Mouse (Mus musculus) limb, embryonic 14.5 days (tissue): ENCODE data around the gene Mvb12a. TPM values are rescaled to one million over a fixed set of nuclear protein-coding genes. Genes with fewer than 3 reads are reported as not detected.

Experiments
- ATAC-seq: fragments of 200-750 bp; cut with Nextera tagmentation; 2 replicates; pipeline ENCODE4 v1.8.0; 2017; ENCODE audit warnings: low read depth, moderate number of reproducible peaks, moderate TSS enrichment; ENCODE audit not compliant: low FRiP score
- DNase-seq: peaks from one replicate; pipeline ENCODE4 v3.0.0-alpha.2; 2015; ENCODE audit warnings: low spot score
- H3K27ac ChIP-seq: fragments of 300-500 bp; sonication (generic); replicated peaks from 2 replicates; pipeline ENCODE4 v1.5.1; 2014; ENCODE audit warnings: low read depth, mild to moderate bottlenecking, low read length, moderate library complexity, mixed read lengths
- H3K27me3 ChIP-seq: fragments of 300-500 bp; sonication (generic); 2 replicates; pipeline ENCODE4 v1.6.1; 2014; ENCODE audit warnings: low read length, mixed read lengths; ENCODE audit not compliant: control insufficient read depth, insufficient read depth
- H3K36me3 ChIP-seq: fragments of 300-500 bp; sonication (generic); 2 replicates; pipeline ENCODE4 v1.6.1; 2014; ENCODE audit warnings: mild to moderate bottlenecking, low read length, moderate library complexity, mixed read lengths; ENCODE audit not compliant: control insufficient read depth, insufficient read depth
- H3K4me1 ChIP-seq: fragments of 300-500 bp; sonication (generic); 2 replicates; pipeline ENCODE4 v1.6.1; 2014; ENCODE audit warnings: antibody characterized with exemption, low read length, mixed read lengths; ENCODE audit not compliant: control insufficient read depth, insufficient read depth
- H3K4me2 ChIP-seq: fragments of 300-500 bp; sonication (generic); replicated peaks from 2 replicates; pipeline ENCODE4 v1.6.1; 2014; ENCODE audit warnings: low read depth, mild to moderate bottlenecking, low read length, moderate library complexity; ENCODE audit not compliant: severe bottlenecking
- H3K4me3 ChIP-seq: fragments of 300-500 bp; sonication (generic); replicated peaks from 2 replicates; pipeline ENCODE4 v1.5.1; 2014; ENCODE audit warnings: low read length
- H3K9ac ChIP-seq: fragments of 300-500 bp; sonication (generic); 2 replicates; pipeline ENCODE4 v1.6.1; 2014; ENCODE audit warnings: mild to moderate bottlenecking, low read depth, low read length, moderate library complexity; ENCODE audit not compliant: severe bottlenecking
- H3K9me3 ChIP-seq: fragments of 300-500 bp; sonication (generic); 2 replicates; pipeline ENCODE4 v1.6.1; 2016; ENCODE audit warnings: low read length; ENCODE audit not compliant: control insufficient read depth
- POLR2A ChIP-seq: fragments of 200-500 bp; IDR thresholded peaks from 2 replicates; pipeline ENCODE4 v1.8.0; 2012; ENCODE audit warnings: inconsistent platforms, mild to moderate bottlenecking, moderate library complexity, borderline replicate concordance; ENCODE audit not compliant: insufficient read depth, insufficient read length; ENCODE audit errors: extremely low read depth
- WGBS: fragments of 180-500 bp; shearing (Covaris S2); extraction: QIAGEN DNeasy Blood & Tissue Kit; methylation state at CpG from one replicate; pipeline ENCODE4 v1.1.7; 2014; 5-methylcytosine and 5-hydroxymethylcytosine counted together
- polyA plus RNA-seq, 2 experiments: library from polyadenylated mRNA; depleted of rRNA in 1 of 2; stranded (reverse) in 1 of 2; unstranded in 1 of 2; fragments of >200 nt; fragmentation: Nextera tagmentation in 1 of 2; extraction: Ambion mirVana in 1 of 2; gene quantifications; 2 replicates each; pipeline versions ENCODE4 v1.2.1 to v1.2.3; 2012 to 2014

Mvb12a gene
- polyA plus RNA-seq, 2 experiments, result 104 to 107 TPM

GRCm38 (mm10) chr8:71560071-71560470, 17.3 kb downstream of the Mvb12a start:
- Histone ChIP-seq H3K4me3 (no peak overlapping the region), H3K27me3 (peaks cover 79% of the 10 kb centered on the region), H3K36me3 (no peaks in the 10 kb centered on the region), H3K9ac (no peak overlapping the region), H3K27ac (no peak overlapping the region), H3K4me2 (no peak overlapping the region), H3K4me1 (peaks cover 6% of the 10 kb centered on the region), H3K9me3 (peaks cover 4% of the 10 kb centered on the region)
- no peak for DNase-seq
- no peak for ATAC-seq
- 67% methylated on average over 3 of the region's 3 CpGs for WGBS
- no peak for TF ChIP-seq POLR2A

GRCm38 (mm10) chr8:71560765-71561164, 18.0 kb downstream of the Mvb12a start:
- 88% methylated on average over 5 of the region's 5 CpGs for WGBS
- no peak overlapping the region for H3K4me3 ChIP-seq
- H3K27ac ChIP-seq, result no peak overlapping the region
- H3K4me1 ChIP-seq, result peaks cover 6% of the 10 kb centered on the region
- H3K9ac ChIP-seq, result no peak overlapping the region
- peaks cover 4% of the 10 kb centered on the region for H3K9me3 ChIP-seq
- no peaks in the 10 kb centered on the region for H3K36me3 ChIP-seq
- ATAC-seq (no peak), DNase-seq (no peak)
- peaks cover 78% of the 10 kb centered on the region for H3K27me3 ChIP-seq
- TF ChIP-seq POLR2A, result no peak
- H3K4me2 ChIP-seq, result no peak overlapping the region

GRCm38 (mm10) chr8:71561401-71561800, 18.7 kb downstream of the Mvb12a start:
- H3K9ac ChIP-seq, result no peak overlapping the region
- no peak overlapping the region for H3K4me3 ChIP-seq
- DNase-seq, result peak; percentile 64
- H3K4me2 ChIP-seq, result no peak overlapping the region
- H3K27me3 ChIP-seq, result peaks cover 73% of the 10 kb centered on the region
- 4% methylated on average over 15 of the region's 15 CpGs for WGBS
- no peak for TF ChIP-seq POLR2A
- no peaks in the 10 kb centered on the region for H3K36me3 ChIP-seq
- peaks cover 6% of the 10 kb centered on the region for H3K4me1 ChIP-seq
- peaks cover 4% of the 10 kb centered on the region for H3K9me3 ChIP-seq
- ATAC-seq, result no peak; the same call in 1 of the 2 replicates
- no peak overlapping the region for H3K27ac ChIP-seq

- Histone ChIP-seq H3K9ac (no peak overlapping the region), H3K36me3 (no peaks in the 10 kb centered on the region), H3K4me2 (peak overlapping the region; percentile 45), H3K4me3 (peak overlapping the region; percentile 23), H3K4me1 (peaks cover 6% of the 10 kb centered on the region), H3K27me3 (peaks cover 63% of the 10 kb centered on the region), H3K9me3 (peaks cover 4% of the 10 kb centered on the region), H3K27ac (no peak overlapping the region)
- ATAC-seq (no peak), DNase-seq (peak; percentile 30)
- WGBS, result under 1% methylated on average over 31 of the region's 33 CpGs
- TF ChIP-seq POLR2A, result no peak
These were observed 20.0 kb downstream of the Mvb12a start for GRCm38 (mm10) chr8:71562751-71563150.

- 84% methylated on average over 4 of the region's 4 CpGs for WGBS
- peaks cover 58% of the 10 kb centered on the region for H3K27me3 ChIP-seq
- no peak for ATAC-seq
These were observed 21.3 kb downstream of the Mvb12a start for GRCm38 (mm10) chr8:71563992-71564391.

GRCm38 (mm10) chr8:71566501-71566900, 23.8 kb downstream of the Mvb12a start, which contains the start of gene Nxnl1:
Gene Nxnl1 (minus strand): TSS chr8:71566601.
- ATAC-seq (no peak), DNase-seq (no peak)
- H3K4me1 ChIP-seq, result peaks cover 23% of the 10 kb centered on the region
- WGBS, result 70% methylated on average over 3 of the region's 3 CpGs
- no peak within 1 kb of the TSS for H3K9ac ChIP-seq
- peaks cover 34% of the 10 kb centered on the region for H3K27me3 ChIP-seq
- no peak within 1 kb of the TSS for H3K4me3 ChIP-seq
- peaks cover 4% of the 10 kb centered on the region for H3K9me3 ChIP-seq
- H3K36me3 ChIP-seq, result no peaks in the 10 kb centered on the region
- no peak within 1 kb of the TSS for H3K4me2 ChIP-seq
- H3K27ac ChIP-seq, result no peak within 1 kb of the TSS
- no peak for TF ChIP-seq POLR2A

More at GRCm38 (mm10) chr8:71563992-71564391, 21.3 kb downstream of the Mvb12a start:
- Histone ChIP-seq H3K27ac (no peak overlapping the region), H3K4me2 (no peak overlapping the region), H3K9me3 (peaks cover 4% of the 10 kb centered on the region), H3K36me3 (no peaks in the 10 kb centered on the region), H3K4me3 (no peak overlapping the region), H3K4me1 (peaks cover 9% of the 10 kb centered on the region), H3K9ac (no peak overlapping the region)
- DNase-seq, result no peak
- TF ChIP-seq POLR2A, result no peak
